ENCODE assay signal across 21 mouse cellular contexts in genomic region chr5:120428990-120429389, GRCm38 (mm10). TPM values are rescaled to one million over a fixed set of nuclear protein-coding genes. Genes with fewer than 3 reads are reported as not detected.
DNase-seq lines count a peak whose midpoint lies in the region; ATAC-seq and TF ChIP-seq lines count a peak whose summit lies in the region.
"Had no signal": no experiment of that assay in that cellular context is flagged by ENCODE, and none has a peak within 500 bp of the region (broad histone marks: within the 10 kb centered on the region; RNA-seq: fewer than 3 reads in every experiment).

No protein-coding gene starts in this region.

- H3K4me2 ChIP-seq in stomach, embryonic 16.5 days (ENCODE audit: low read depth, low read length) = no peak overlapping the region
- no peak overlapping the region for H3K4me2 ChIP-seq in stomach, postnatal 0 days (replicated peaks; ENCODE audit: low read depth)
- peak overlapping the region; percentile 61 for H3K4me2 ChIP-seq in hindbrain, embryonic 16.5 days (ENCODE audit: low read length)
- peak overlapping the region; percentile 54 for H3K4me2 ChIP-seq in midbrain, embryonic 15.5 days
- H3K4me2 ChIP-seq in liver, embryonic 12.5 days = no peak overlapping the region
- H3K4me2 ChIP-seq: embryonic facial prominence, embryonic 15.5 days; heart, embryonic 11.5 days; liver, embryonic 15.5 days had no signal

- H3K27me3 ChIP-seq in stomach, embryonic 16.5 days (ENCODE audit: control insufficient read depth, insufficient read depth, low read length) = peaks cover 93% of the 10 kb centered on the region
- peaks cover 28% of the 10 kb centered on the region for H3K27me3 ChIP-seq in stomach, postnatal 0 days (ENCODE audit: control insufficient read depth, insufficient read depth, low read length)
- H3K27me3 ChIP-seq in hindbrain, embryonic 16.5 days (replicated peaks; ENCODE audit: control insufficient read depth, insufficient read depth, low read length) = peaks cover 23% of the 10 kb centered on the region
- H3K27me3 ChIP-seq in midbrain, embryonic 15.5 days (replicated peaks) = peaks cover 46% of the 10 kb centered on the region
- H3K27me3 ChIP-seq in liver, embryonic 12.5 days (replicated peaks) = peaks cover 99% of the 10 kb centered on the region

- no peak overlapping the region for H3K9ac ChIP-seq in stomach, embryonic 16.5 days (ENCODE audit: low read length)
- H3K9ac ChIP-seq in stomach, postnatal 0 days (ENCODE audit: low read length) = no peak overlapping the region
- H3K9ac ChIP-seq in hindbrain, embryonic 16.5 days (ENCODE audit: low read depth, low read length) = peak overlapping the region; percentile 50
- H3K9ac ChIP-seq in midbrain, embryonic 15.5 days = peak overlapping the region; percentile 50
- H3K9ac ChIP-seq in liver, embryonic 12.5 days = no peak overlapping the region
- H3K9ac ChIP-seq: embryonic facial prominence, embryonic 15.5 days; liver, embryonic 15.5 days had no signal

- H3K4me3 ChIP-seq in stomach, embryonic 16.5 days (replicated peaks; ENCODE audit: low read length) = no peak overlapping the region
- H3K4me3 ChIP-seq in stomach, postnatal 0 days (ENCODE audit: low read depth, low read length) = no peak overlapping the region
- peak overlapping the region; percentile 29 for H3K4me3 ChIP-seq in hindbrain, embryonic 16.5 days (ENCODE audit: low read length)
- peak overlapping the region; percentile 35 for H3K4me3 ChIP-seq in midbrain, embryonic 15.5 days
- no peak overlapping the region for H3K4me3 ChIP-seq in liver, embryonic 12.5 days
- H3K4me3 ChIP-seq: embryonic facial prominence, embryonic 15.5 days; liver, embryonic 15.5 days had no signal

- H3K27ac ChIP-seq in stomach, embryonic 16.5 days (ENCODE audit: low read length) = no peak overlapping the region
- H3K27ac ChIP-seq in stomach, postnatal 0 days (replicated peaks) = no peak overlapping the region
- H3K27ac ChIP-seq in hindbrain, embryonic 16.5 days (ENCODE audit: low read depth, low read length) = peak overlapping the region; percentile 85
- H3K27ac ChIP-seq in midbrain, embryonic 15.5 days = peak overlapping the region; percentile 88
- H3K27ac ChIP-seq in liver, embryonic 12.5 days = no peak overlapping the region
- H3K27ac ChIP-seq: embryonic facial prominence, embryonic 15.5 days; liver, embryonic 15.5 days had no signal

- no peak for DNase-seq in stomach, postnatal 0 days (ENCODE audit: low spot score)
- DNase-seq in Muller cell, postnatal 12 days (ENCODE audit: inconsistent ontology term) = no peak
- DNase-seq in layer of hippocampus, adult 18-20 months (ENCODE audit: low spot score in 2 of 2) = no peak
- no peak for DNase-seq in spleen, adult 12 weeks (ENCODE audit: low spot score)
- DNase-seq: adrenal gland, adult 8-10 months; B cell, adult 2 months; cerebellum, adult 18-20 months; gastrocnemius, postnatal 36 days; heart, postnatal 4 days; kidney, adult 11 months; kidney, postnatal 14 days; left cerebral cortex, postnatal 4 days had no signal

- 0 out of 2 replicates have a peak, but pooled peaks have one; percentile 17 for ATAC-seq in stomach, embryonic 16.5 days (ENCODE audit: insufficient read depth, low FRiP score)
- ATAC-seq in stomach, postnatal 0 days (ENCODE audit: low FRiP score, low TSS enrichment) = no peak
- no peak for ATAC-seq in hindbrain, embryonic 16.5 days
- ATAC-seq in midbrain, embryonic 15.5 days (replicated peaks) = no peak
- ATAC-seq in liver, embryonic 12.5 days = no peak

- no peaks in the 10 kb centered on the region for H3K4me1 ChIP-seq in stomach, embryonic 16.5 days (ENCODE audit: control insufficient read depth, insufficient read depth, low read length)
- no peaks in the 10 kb centered on the region for H3K4me1 ChIP-seq in stomach, postnatal 0 days (replicated peaks; ENCODE audit: control insufficient read depth, insufficient read depth)
- no peaks in the 10 kb centered on the region for H3K4me1 ChIP-seq in hindbrain, embryonic 16.5 days (ENCODE audit: control insufficient read depth, insufficient read depth, low read depth, low read length)
- peaks cover 18% of the 10 kb centered on the region for H3K4me1 ChIP-seq in midbrain, embryonic 15.5 days
- H3K4me1 ChIP-seq in liver, embryonic 12.5 days = no peaks in the 10 kb centered on the region
- H3K4me1 ChIP-seq: liver, embryonic 15.5 days had no signal

- no peak for TF ChIP-seq EP300 in stomach, postnatal 0 days (optimal IDR thresholded peaks at IDR 0.05)

- H3K9me3 ChIP-seq in stomach, embryonic 16.5 days (replicated peaks; ENCODE audit: control insufficient read depth, low read length) = no peaks in the 10 kb centered on the region
- no peaks in the 10 kb centered on the region for H3K9me3 ChIP-seq in stomach, postnatal 0 days (ENCODE audit: control insufficient read depth, low read length)
- no peaks in the 10 kb centered on the region for H3K9me3 ChIP-seq in hindbrain, embryonic 16.5 days (ENCODE audit: control insufficient read depth, low read length)
- H3K9me3 ChIP-seq in midbrain, embryonic 15.5 days = no peaks in the 10 kb centered on the region
- H3K9me3 ChIP-seq in liver, embryonic 12.5 days (replicated peaks) = no peaks in the 10 kb centered on the region
- H3K9me3 ChIP-seq: embryonic facial prominence, embryonic 15.5 days; liver, embryonic 15.5 days had no signal

- no peaks in the 10 kb centered on the region for H3K36me3 ChIP-seq in stomach, embryonic 16.5 days (ENCODE audit: control insufficient read depth, insufficient read depth, low read length)
- no peaks in the 10 kb centered on the region for H3K36me3 ChIP-seq in stomach, postnatal 0 days (ENCODE audit: control insufficient read depth, insufficient read depth, low read length)
- H3K36me3 ChIP-seq in hindbrain, embryonic 16.5 days (ENCODE audit: control insufficient read depth, insufficient read depth, low read length) = no peaks in the 10 kb centered on the region
- H3K36me3 ChIP-seq in midbrain, embryonic 15.5 days (replicated peaks) = no peaks in the 10 kb centered on the region
- no peaks in the 10 kb centered on the region for H3K36me3 ChIP-seq in liver, embryonic 12.5 days
- H3K36me3 ChIP-seq: embryonic facial prominence, embryonic 15.5 days; liver, embryonic 15.5 days had no signal

- no peak for TF ChIP-seq CTCF in stomach, postnatal 0 days (IDR thresholded peaks at IDR 0.05; ENCODE audit: low read depth)

- 1% methylated on average over 5 of the region's 6 CpGs for WGBS in stomach, embryonic 16.5 days
- WGBS in stomach, postnatal 0 days = 2% methylated on average over 5 of the region's 6 CpGs
- WGBS in hindbrain, embryonic 16.5 days = 6% methylated on average over 5 of the region's 6 CpGs
- WGBS in midbrain, embryonic 15.5 days = 7% methylated on average over 5 of the region's 6 CpGs
- 9% methylated on average over 6 of the region's 6 CpGs for WGBS in liver, embryonic 12.5 days (ENCODE audit: insufficient replicate concordance)

RNA-seq across cellular contexts. Expression of gene Lhx5, which starts 2.5 kb away (rescaled TPM):
- polyA plus RNA-seq in stomach, embryonic 16.5 days (2015; fragmentation: Nextera tagmentation; extraction: Ambion mirVana) = 0.06 and 0.07 TPM in 2 replicates
- polyA plus RNA-seq in stomach, postnatal 0 days (2015; fragmentation: Nextera tagmentation; extraction: Ambion mirVana) = 0.16 and 0.18 TPM in 2 replicates
- polyA plus RNA-seq in hindbrain, embryonic 16.5 days (2015; fragmentation: Nextera tagmentation; extraction: Ambion mirVana) = 20.1 and 24.3 TPM in 2 replicates
- 36.8 and 41.5 TPM in 2 replicates for polyA plus RNA-seq in midbrain, embryonic 15.5 days (2015; fragmentation: Nextera tagmentation; extraction: Ambion mirVana)
- polyA plus RNA-seq in liver, embryonic 12.5 days (2016; fragmentation: Nextera tagmentation; extraction: Ambion mirVana) = not detected in 2 replicates
- total RNA-seq in layer of hippocampus, adult 18-20 months (2021) = not detected
- total RNA-seq: adrenal gland, adult 8-10 months; gastrocnemius, postnatal 36 days; heart, postnatal 4 days had no signal
- polyA plus RNA-seq: cortical plate, adult 2 months; liver, embryonic 15.5 days; spleen, adult 2 months had no signal

RNA-seq across cellular contexts. Expression of gene Sdsl, which starts 43.6 kb away (rescaled TPM):
- polyA plus RNA-seq in stomach, embryonic 16.5 days (2015; fragmentation: Nextera tagmentation; extraction: Ambion mirVana) = 16.4 and 16.7 TPM in 2 replicates
- 16.2 and 16.8 TPM in 2 replicates for polyA plus RNA-seq in stomach, postnatal 0 days (2015; fragmentation: Nextera tagmentation; extraction: Ambion mirVana)
- polyA plus RNA-seq in hindbrain, embryonic 16.5 days (2015; fragmentation: Nextera tagmentation; extraction: Ambion mirVana) = 8.1 and 9.4 TPM in 2 replicates
- polyA plus RNA-seq in midbrain, embryonic 15.5 days (2015; fragmentation: Nextera tagmentation; extraction: Ambion mirVana) = 5.6 and 6.0 TPM in 2 replicates
- polyA plus RNA-seq in liver, embryonic 12.5 days (2016; fragmentation: Nextera tagmentation; extraction: Ambion mirVana) = 1.1 TPM in 2 replicates
- total RNA-seq in layer of hippocampus, adult 18-20 months (2021) = 1 to 10 TPM; 7.5 to 8.0 TPM

RNA-seq across cellular contexts. Expression of gene Sds, which starts 47.3 kb away (rescaled TPM):
- 0.18 and 0.70 TPM in 2 replicates for polyA plus RNA-seq in stomach, embryonic 16.5 days (2015; fragmentation: Nextera tagmentation; extraction: Ambion mirVana)
- polyA plus RNA-seq in stomach, postnatal 0 days (2015; fragmentation: Nextera tagmentation; extraction: Ambion mirVana) = not detected in 2 replicates
- polyA plus RNA-seq in hindbrain, embryonic 16.5 days (2015; fragmentation: Nextera tagmentation; extraction: Ambion mirVana) = 0.40 and 0.80 TPM in 2 replicates
- polyA plus RNA-seq in midbrain, embryonic 15.5 days (2015; fragmentation: Nextera tagmentation; extraction: Ambion mirVana) = 0.36 TPM in 1 of 2 replicates, not detected in the other
- not detected in 2 replicates for polyA plus RNA-seq in liver, embryonic 12.5 days (2016; fragmentation: Nextera tagmentation; extraction: Ambion mirVana)
- total RNA-seq in layer of hippocampus, adult 18-20 months (2021) = under 1 TPM; 0.33 to 0.69 TPM
- total RNA-seq: heart, postnatal 4 days; left cerebral cortex, postnatal 4 days had no signal
- polyA plus RNA-seq: embryonic facial prominence, embryonic 15.5 days; heart, embryonic 11.5 days; spleen, adult 2 months had no signal

Comparison
In these comparisons a context has a peak if more than half of its experiments do, and no peak if none do; other contexts are left out.
1. H3K27ac ChIP-seq: peak in hindbrain, embryonic 16.5 days (single experiment) and midbrain, embryonic 15.5 days (single experiment); none in stomach, embryonic 16.5 days (single experiment), stomach, postnatal 0 days (single experiment) and liver, embryonic 12.5 days (single experiment).
2. H3K4me2 ChIP-seq: peak in hindbrain, embryonic 16.5 days (single experiment) and midbrain, embryonic 15.5 days (single experiment); none in stomach, embryonic 16.5 days (single experiment), stomach, postnatal 0 days (single experiment) and liver, embryonic 12.5 days (single experiment).
3. H3K4me3 ChIP-seq: peak in hindbrain, embryonic 16.5 days (single experiment) and midbrain, embryonic 15.5 days (single experiment); none in stomach, embryonic 16.5 days (single experiment), stomach, postnatal 0 days (single experiment) and liver, embryonic 12.5 days (single experiment).
4. H3K9ac ChIP-seq: peak in hindbrain, embryonic 16.5 days (single experiment) and midbrain, embryonic 15.5 days (single experiment); none in stomach, embryonic 16.5 days (single experiment), stomach, postnatal 0 days (single experiment) and liver, embryonic 12.5 days (single experiment).
5. RNA of gene Lhx5, which starts 2.5 kb away (polyA plus RNA-seq): 36.8 to 41.5 TPM in midbrain, embryonic 15.5 days and 20.1 to 24.3 TPM in hindbrain, embryonic 16.5 days; 0.16 to 0.18 TPM in stomach, postnatal 0 days, 0.06 to 0.07 TPM in stomach, embryonic 16.5 days and not detected in liver, embryonic 12.5 days; every median in the first group is over 10 times any median in the second.